Mouse (Mus musculus) brown adipose tissue, adult 24 weeks (tissue): ENCODE results near the gene Aldh3a2. TPM values are rescaled to one million over a fixed set of nuclear protein-coding genes. Genes with fewer than 3 reads are reported as not detected.

ENCODE experiments used
- H3K27ac ChIP-seq: fragments of 200-500 bp; replicated peaks from 2 replicates; pipeline ENCODE4 v1.5.1; 2012; ENCODE audit warnings: low read depth, mild to moderate bottlenecking, low read length
- H3K4me1 ChIP-seq: fragments of 200-500 bp; 2 replicates; pipeline ENCODE4 v1.6.1; 2012; ENCODE audit warnings: low read length, mixed read lengths; ENCODE audit not compliant: control insufficient read depth, insufficient read depth, insufficient read length
- H3K4me3 ChIP-seq: fragments of 200-500 bp; 2 replicates; pipeline ENCODE4 v1.5.1; 2012; ENCODE audit warnings: low read depth, mild to moderate bottlenecking, low read length, moderate library complexity; ENCODE audit not compliant: insufficient read depth
- polyA plus RNA-seq: library from polyadenylated mRNA; stranded (reverse); fragments of >200 nt; gene quantifications from 2 replicates; pipeline ENCODE4 v1.2.4, GENCODE M21; 2012; ENCODE audit not compliant: missing spikeins, insufficient read depth, insufficient read length

Aldh3a2 gene
- polyA plus RNA-seq, 1 experiment: 25.9 TPM

- H3K4me3 ChIP-seq: no peak overlapping the region
- no peaks in the 10 kb centered on the region; the same call in 1 of the 2 replicates for H3K4me1 ChIP-seq
These were observed 17.1 kb upstream of the Aldh3a2 start for GRCm38 (mm10) chr11:61284323-61284722.

GRCm38 (mm10) chr11:61283414-61284049 lies 16.3 kb upstream of the Aldh3a2 start:
- Histone ChIP-seq H3K4me3 (no peak overlapping the region), H3K27ac (no peak overlapping the region), H3K4me1 (no peaks in the 10 kb centered on the region; the same call in 1 of the 2 replicates)

More at GRCm38 (mm10) chr11:61284323-61284722, 17.1 kb upstream of the Aldh3a2 start:
- no peak overlapping the region for H3K27ac ChIP-seq

- H3K4me1 ChIP-seq: no peaks in the 10 kb centered on the region
- H3K27ac ChIP-seq: no peak overlapping the region
- no peak overlapping the region for H3K4me3 ChIP-seq
These were observed 11.3 kb upstream of the Aldh3a2 start for GRCm38 (mm10) chr11:61278445-61279077.

GRCm38 (mm10) chr11:61277937-61278336 lies 10.7 kb upstream of the Aldh3a2 start:
- Histone ChIP-seq H3K27ac (no peak overlapping the region), H3K4me1 (no peaks in the 10 kb centered on the region)

DNA sequence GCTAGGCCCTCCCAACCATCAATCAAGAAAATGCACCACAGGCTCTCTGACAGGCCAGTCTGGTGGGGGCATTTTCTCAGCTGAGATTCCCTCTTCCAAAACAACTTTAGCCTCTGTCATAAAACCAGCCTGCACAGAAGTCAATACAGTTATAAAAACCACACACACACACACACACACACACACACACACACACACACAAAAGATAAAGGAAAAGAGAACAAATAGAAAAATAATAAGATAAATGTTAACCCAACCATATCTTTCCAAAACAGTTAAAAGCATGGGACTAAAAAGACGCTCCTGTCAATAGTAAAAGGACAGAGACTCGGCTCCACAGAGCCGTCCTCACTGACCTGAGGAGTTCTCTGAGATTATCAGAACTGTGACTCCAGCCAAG lies 9.2 kb upstream of the Aldh3a2 start:
- H3K4me1 ChIP-seq: no peaks in the 10 kb centered on the region

More at GRCm38 (mm10) chr11:61277937-61278336, 10.7 kb upstream of the Aldh3a2 start:
- H3K4me3 ChIP-seq: no peak overlapping the region

DNA sequence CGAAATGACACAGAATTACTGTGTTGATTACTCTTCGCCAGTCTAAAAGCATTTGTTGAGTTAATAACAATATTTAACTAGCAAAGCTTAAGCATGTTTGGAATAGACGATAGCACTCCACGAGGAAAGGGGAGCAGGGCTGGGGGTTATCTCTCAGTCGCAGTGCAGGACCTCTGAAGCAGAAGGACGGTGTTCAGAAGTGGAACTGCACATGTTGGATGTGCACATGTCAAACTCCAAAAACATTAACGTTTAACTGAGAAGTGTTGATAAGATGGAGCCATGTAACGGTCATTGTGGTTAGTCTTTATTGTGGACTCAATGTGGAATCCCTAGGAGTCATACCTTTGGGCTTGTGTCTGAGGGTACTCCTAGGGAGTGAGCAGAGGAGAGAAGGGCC lies 7.8 kb upstream of the Aldh3a2 start:
- no peak overlapping the region for H3K4me3 ChIP-seq
- no peaks in the 10 kb centered on the region for H3K4me1 ChIP-seq
- H3K27ac ChIP-seq: no peak overlapping the region

More for the DNA sequence above, 9.2 kb upstream of the Aldh3a2 start:
- Histone ChIP-seq H3K4me3 (no peak overlapping the region), H3K27ac (no peak overlapping the region)

- H3K4me1 ChIP-seq: no peaks in the 10 kb centered on the region
- no peak overlapping the region for H3K27ac ChIP-seq
These were observed 7.2 kb upstream of the Aldh3a2 start for GRCm38 (mm10) chr11:61274421-61274820.

GRCm38 (mm10) chr11:61273928-61274327 lies 6.7 kb upstream of the Aldh3a2 start:
- Histone ChIP-seq H3K4me1 (no peaks in the 10 kb centered on the region), H3K4me3 (no peak overlapping the region), H3K27ac (no peak overlapping the region)

More at GRCm38 (mm10) chr11:61274421-61274820, 7.2 kb upstream of the Aldh3a2 start:
- H3K4me3 ChIP-seq: no peak overlapping the region

DNA sequence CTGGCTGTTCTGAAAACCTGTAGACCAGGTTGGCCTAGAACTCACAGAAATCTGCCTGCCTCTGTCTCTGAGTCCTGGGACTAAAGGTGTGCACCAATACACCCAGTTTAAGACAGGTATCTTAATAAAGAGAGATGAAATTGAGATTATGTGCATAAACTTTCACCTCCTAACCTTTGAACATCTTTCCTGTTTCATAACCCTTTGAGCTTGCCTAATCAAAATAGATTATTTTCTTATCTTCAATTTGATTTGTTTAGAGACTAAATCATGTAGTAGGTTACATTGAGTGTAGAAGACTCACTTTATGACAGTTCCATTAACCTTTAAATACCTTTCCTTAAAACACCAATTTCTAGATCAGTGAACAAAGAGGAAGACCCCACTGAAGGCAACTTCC lies 4.3 kb upstream of the Aldh3a2 start:
- no peaks in the 10 kb centered on the region for H3K4me1 ChIP-seq
- no peak overlapping the region for H3K27ac ChIP-seq
- H3K4me3 ChIP-seq: no peak overlapping the region

DNA sequence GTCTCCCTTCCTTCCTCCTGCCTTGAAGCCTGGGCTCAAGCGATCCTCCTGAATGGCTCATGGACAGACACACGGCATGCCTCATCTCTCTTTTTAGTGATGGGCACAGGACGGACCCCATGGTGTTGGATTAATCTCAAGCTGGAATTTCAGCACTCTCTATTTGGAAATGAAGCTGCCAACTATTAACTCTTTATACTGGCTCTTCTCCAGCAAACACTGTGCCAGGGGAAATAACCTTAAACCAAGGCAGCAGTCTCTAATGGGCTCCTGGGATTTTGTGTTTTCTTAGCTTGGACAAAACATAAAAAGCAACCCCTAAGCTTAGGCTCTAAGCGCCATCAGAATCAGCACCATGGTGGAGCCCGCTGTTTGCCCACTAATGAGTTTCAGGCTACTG lies 3.1 kb upstream of the Aldh3a2 start:
- Histone ChIP-seq H3K27ac (no peak overlapping the region), H3K4me1 (no peaks in the 10 kb centered on the region), H3K4me3 (no peak overlapping the region)

GRCm38 (mm10) chr11:61268626-61269349 lies 1.5 kb upstream of the Aldh3a2 start:
- no peaks in the 10 kb centered on the region for H3K4me1 ChIP-seq

DNA sequence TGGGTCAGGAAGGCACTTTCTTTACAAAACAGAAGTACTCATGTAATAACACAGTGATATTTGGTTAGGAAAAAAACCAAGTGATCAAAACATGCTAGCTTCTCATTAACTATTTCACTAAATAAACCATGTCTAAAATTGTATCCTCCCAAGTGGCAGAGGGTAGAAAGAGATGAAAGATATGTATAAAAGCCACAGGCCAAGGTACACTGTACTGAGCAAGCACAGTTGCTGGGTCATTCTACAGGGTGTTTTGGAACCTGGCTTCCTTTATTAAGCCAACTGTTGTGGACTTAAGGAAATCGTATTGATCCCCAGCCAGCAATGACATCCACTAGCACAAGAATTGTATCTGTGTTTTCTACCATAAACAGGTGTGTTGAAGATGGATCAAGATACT lies 3.4 kb downstream of the Aldh3a2 start:
- Histone ChIP-seq H3K27ac (no peak overlapping the region), H3K4me3 (no peak overlapping the region)

More at GRCm38 (mm10) chr11:61268626-61269349, 1.5 kb upstream of the Aldh3a2 start:
- H3K4me3 ChIP-seq: no peak overlapping the region
- H3K27ac ChIP-seq: no peak overlapping the region

DNA sequence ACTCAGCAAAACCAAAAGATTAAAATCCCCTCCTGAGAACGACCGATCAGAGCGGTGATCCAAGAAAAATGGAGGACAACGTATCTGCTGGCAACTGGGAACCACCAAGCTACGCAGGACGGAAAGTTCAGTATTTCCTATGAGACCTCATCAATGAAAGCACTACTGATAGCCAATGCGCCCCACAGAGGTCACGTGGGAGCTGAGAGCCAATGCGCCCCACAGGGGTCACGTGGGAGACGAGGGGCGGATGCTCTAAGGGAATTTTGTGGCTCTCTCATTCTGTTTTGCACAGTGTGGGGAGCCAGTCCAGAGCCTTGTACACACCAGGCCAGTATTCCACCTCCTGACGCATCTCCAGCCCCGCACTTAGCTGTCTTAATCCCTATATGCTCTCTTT lies 4.7 kb downstream of the Aldh3a2 start:
- no peak overlapping the region for H3K4me3 ChIP-seq
- H3K4me1 ChIP-seq: no peaks in the 10 kb centered on the region
- no peak overlapping the region for H3K27ac ChIP-seq

More for the DNA sequence above, 3.4 kb downstream of the Aldh3a2 start:
- H3K4me1 ChIP-seq: no peaks in the 10 kb centered on the region

DNA sequence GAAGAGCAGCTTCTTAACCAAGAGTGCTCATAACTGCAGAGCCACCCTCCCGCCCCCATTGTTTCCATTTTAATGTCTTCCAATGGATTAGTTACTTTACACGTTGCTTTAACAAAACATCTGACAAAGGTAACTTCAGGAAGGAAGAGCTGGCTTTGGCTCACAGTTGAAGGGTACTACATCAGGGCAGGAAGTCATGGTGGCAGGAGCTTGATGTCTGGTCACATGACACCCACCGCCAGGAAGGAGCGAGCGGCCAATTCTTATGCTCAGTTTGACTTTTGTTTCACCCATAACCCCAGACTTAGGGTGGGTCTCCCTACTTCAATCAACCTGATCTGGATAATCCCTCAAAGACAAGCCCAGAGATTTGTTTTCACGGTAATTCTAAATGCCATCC lies 8.2 kb downstream of the Aldh3a2 start:
- Histone ChIP-seq H3K27ac (no peak overlapping the region), H3K4me3 (no peak overlapping the region), H3K4me1 (no peaks in the 10 kb centered on the region)

GRCm38 (mm10) chr11:61252807-61253206 lies 14.5 kb downstream of the Aldh3a2 start:
- Histone ChIP-seq H3K4me3 (no peak overlapping the region), H3K4me1 (no peaks in the 10 kb centered on the region), H3K27ac (no peak overlapping the region)
